Mouse (Mus musculus) midbrain, postnatal 0 days (tissue): Measurements from ENCODE around the gene Ccl8. TPM values are rescaled to one million over a fixed set of nuclear protein-coding genes. Genes with fewer than 3 reads are reported as not detected.
A peak's percentile ranks its signal among the peaks of the same experiment; 100 is the strongest.

ENCODE experiments used
- ATAC-seq: fragments of 200-750 bp; cut with Nextera tagmentation; 2 replicates; pipeline ENCODE4 v1.8.0; 2017; ENCODE audit warnings: moderate number of reproducible peaks, mild to moderate bottlenecking, moderate TSS enrichment, moderate library complexity; ENCODE audit not compliant: low FRiP score
- DNase-seq: peaks from one replicate; pipeline ENCODE4 v3.0.0-alpha.2; 2015; ENCODE audit warnings: low spot score
- H3K27ac ChIP-seq: fragments of 300-500 bp; sonication (generic); 2 replicates; pipeline ENCODE4 v1.5.1; 2014; ENCODE audit warnings: low read depth, mild to moderate bottlenecking, low read length, mixed read lengths
- H3K27me3 ChIP-seq: fragments of 300-500 bp; sonication (generic); 2 replicates; pipeline ENCODE4 v1.6.1; 2014; ENCODE audit warnings: low read length, control low read depth, mixed read lengths; ENCODE audit not compliant: insufficient read depth
- H3K36me3 ChIP-seq: fragments of 300-500 bp; sonication (generic); 2 replicates; pipeline ENCODE4 v1.6.1; 2014; ENCODE audit warnings: low read length, control low read depth, mixed read lengths; ENCODE audit not compliant: insufficient read depth
- H3K4me1 ChIP-seq: fragments of 300-500 bp; sonication (generic); 2 replicates; pipeline ENCODE4 v1.6.1; 2014; ENCODE audit warnings: mild to moderate bottlenecking, control low read depth, antibody characterized with exemption, low read length, mixed read lengths; ENCODE audit not compliant: insufficient read depth
- H3K4me2 ChIP-seq: fragments of 300-500 bp; sonication (generic); 2 replicates; pipeline ENCODE4 v1.6.1; 2014; ENCODE audit warnings: low read depth, mild to moderate bottlenecking, low read length, mixed read lengths; ENCODE audit not compliant: poor library complexity, severe bottlenecking
- H3K4me3 ChIP-seq: fragments of 300-500 bp; sonication (generic); 2 replicates; pipeline ENCODE4 v1.5.1; 2014; ENCODE audit warnings: low read depth, mild to moderate bottlenecking, low read length, moderate library complexity
- H3K9ac ChIP-seq: fragments of 300-500 bp; sonication (generic); replicated peaks from 2 replicates; pipeline ENCODE4 v1.6.1; 2014; ENCODE audit warnings: mild to moderate bottlenecking, low read length, moderate library complexity, mixed read lengths; ENCODE audit not compliant: poor library complexity, severe bottlenecking
- H3K9me3 ChIP-seq: fragments of 300-500 bp; sonication (generic); 2 replicates; pipeline ENCODE4 v1.6.1; 2016; ENCODE audit warnings: low read length, control low read depth
- CTCF ChIP-seq: IDR thresholded peaks from 2 replicates; pipeline ENCODE4 v1.5.1; 2016; ENCODE audit warnings: antibody characterized with exemption, mild to moderate bottlenecking
- WGBS: fragments of 180-500 bp; shearing (Covaris S2); extraction: QIAGEN DNeasy Blood & Tissue Kit; methylation state at CpG from one replicate; pipeline ENCODE4 v1.1.7; 2014; 5-methylcytosine and 5-hydroxymethylcytosine counted together
- polyA plus RNA-seq: library from polyadenylated mRNA; unstranded; fragments of >200 nt; fragmentation: Nextera tagmentation; extraction: Ambion mirVana; gene quantifications from 2 replicates; pipeline ENCODE4 v1.2.1, GENCODE M21; 2015
- total RNA-seq: library from RNA; depleted of rRNA; stranded (reverse); fragments of >200 nt; gene quantifications from 2 replicates; pipeline ENCODE4 v1.2.3, GENCODE M21; 2014; rRNA removed

The Ccl8 gene
- total and polyA plus RNA-seq, 2 experiments from 2014 or later, result not detected

DNA sequence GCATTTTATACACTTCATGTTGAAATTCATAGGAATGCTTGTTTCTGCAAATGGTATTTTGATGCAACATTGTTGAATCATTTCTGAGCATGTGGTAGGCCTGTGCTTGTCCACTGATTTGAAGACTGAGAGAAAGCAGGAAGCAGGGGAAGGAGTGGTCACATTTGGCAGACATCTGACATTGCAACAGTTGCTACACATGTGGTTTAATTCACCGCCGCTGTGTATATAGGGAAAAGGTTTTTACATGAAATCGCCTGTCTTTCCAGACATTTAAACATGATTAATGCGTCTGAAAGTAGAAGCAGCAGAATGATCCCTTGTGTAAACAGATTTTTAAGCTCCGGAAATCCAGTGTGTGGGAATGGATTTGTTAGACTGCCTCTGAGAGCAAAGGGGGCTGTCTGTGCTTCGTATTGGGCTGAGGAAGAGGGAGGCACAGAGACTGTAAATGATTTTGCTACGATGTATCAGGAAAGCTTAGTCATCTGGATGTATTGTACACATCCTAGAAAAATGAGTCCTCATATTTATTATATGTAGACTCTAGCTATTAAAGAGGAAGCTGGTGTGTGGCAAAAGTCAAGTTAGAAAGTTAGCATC, 24.6 kb downstream of the Ccl8 start:
- no peak overlapping the region for H3K4me2 ChIP-seq
- no peaks in the 10 kb centered on the region for H3K27me3 ChIP-seq
- H3K9me3 ChIP-seq, result no peaks in the 10 kb centered on the region
- no peak overlapping the region for H3K4me3 ChIP-seq
- H3K9ac ChIP-seq, result no peak overlapping the region
- H3K4me1 ChIP-seq, result no peaks in the 10 kb centered on the region
- 54% methylated on average over 7 of the region's 7 CpGs for WGBS
- H3K36me3 ChIP-seq, result no peaks in the 10 kb centered on the region
- ATAC-seq, result no peak
- no peak for TF ChIP-seq CTCF
- no peak overlapping the region for H3K27ac ChIP-seq
- DNase-seq, result peak; percentile 3

DNA sequence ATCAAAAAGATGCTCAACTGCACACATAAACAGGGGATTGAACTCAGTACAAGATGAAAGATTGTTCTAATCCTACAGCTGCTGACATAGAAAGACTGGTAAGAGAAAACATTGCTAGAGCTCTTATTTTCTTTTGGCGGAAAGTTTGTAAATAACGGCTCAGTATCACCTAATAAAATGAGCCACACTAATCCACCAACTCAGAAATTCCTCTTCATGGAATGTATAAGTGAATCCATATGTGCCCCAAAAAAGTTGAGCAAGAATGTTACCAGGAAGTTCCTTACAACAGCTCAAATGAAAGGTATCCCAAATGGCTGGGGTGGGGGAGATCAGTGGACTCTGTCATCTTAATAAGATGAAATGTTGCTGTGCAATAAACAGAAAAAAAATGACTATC, 44.1 kb downstream of the Ccl8 start:
- H3K9me3 ChIP-seq, result no peaks in the 10 kb centered on the region
- H3K4me2 ChIP-seq, result no peak overlapping the region
- WGBS, result 96% methylated on average over 2 of the region's 2 CpGs
- ATAC-seq, result no peak
- TF ChIP-seq CTCF, result no peak
- H3K4me3 ChIP-seq, result no peak overlapping the region
- H3K4me1 ChIP-seq, result no peaks in the 10 kb centered on the region
- no peak overlapping the region for H3K27ac ChIP-seq
- no peaks in the 10 kb centered on the region for H3K36me3 ChIP-seq
- no peak overlapping the region for H3K9ac ChIP-seq
- no peaks in the 10 kb centered on the region for H3K27me3 ChIP-seq
- DNase-seq, result no peak

DNA sequence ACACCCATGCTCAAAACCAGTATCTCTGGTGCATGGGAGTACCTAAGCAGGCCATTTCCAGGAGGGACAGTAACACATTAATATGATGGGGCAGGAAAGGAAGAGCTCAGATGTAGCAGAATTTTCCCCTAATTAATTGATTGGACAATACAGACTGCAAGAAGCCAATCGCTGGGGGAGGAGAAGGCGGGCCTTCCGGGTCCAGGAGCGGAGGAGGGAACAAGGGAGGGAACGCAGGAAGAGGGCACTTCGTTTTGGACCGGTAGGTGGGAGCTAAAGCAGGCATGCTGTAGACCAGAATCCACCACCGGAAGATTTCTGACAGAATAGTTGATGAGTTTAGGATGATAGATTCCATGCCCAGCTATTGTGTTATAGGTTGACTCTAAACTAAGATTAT, 48.3 kb downstream of the Ccl8 start:
- Histone ChIP-seq H3K27me3 (no peaks in the 10 kb centered on the region), H3K4me2 (no peak overlapping the region), H3K4me3 (no peak overlapping the region), H3K9ac (no peak overlapping the region), H3K27ac (no peak overlapping the region), H3K4me1 (no peaks in the 10 kb centered on the region), H3K36me3 (no peaks in the 10 kb centered on the region), H3K9me3 (no peaks in the 10 kb centered on the region)
- no peak for DNase-seq
- no peak for ATAC-seq
- 79% methylated on average over 8 of the region's 8 CpGs for WGBS
- no peak for TF ChIP-seq CTCF

Other genes with a start within 250 kb of the Ccl8 start
- 60.2 and 63.8 TPM in 2 replicates for gene Asic2, start 146.7 kb upstream of the Ccl8 start, total RNA-seq
- 19.8 and 20.3 TPM in 2 replicates for gene Asic2, start 146.7 kb upstream of the Ccl8 start, polyA plus RNA-seq
- gene Ccl2, start 79.6 kb upstream of the Ccl8 start, total RNA-seq, result 0.24 TPM in 1 of 2 replicates, not detected in the other
- gene Ccl2, start 79.6 kb upstream of the Ccl8 start, polyA plus RNA-seq, result 1.1 and 1.2 TPM in 2 replicates
- not detected in 2 replicates for gene Gm17268, start 76.6 kb upstream of the Ccl8 start, total RNA-seq
- not detected in 2 replicates for gene Gm17268, start 76.6 kb upstream of the Ccl8 start, polyA plus RNA-seq
- 2.0 TPM in 1 of 2 replicates, not detected in the other for gene Ccl7, start 69.5 kb upstream of the Ccl8 start, total RNA-seq
- 1.5 and 2.2 TPM in 2 replicates for gene Ccl7, start 69.5 kb upstream of the Ccl8 start, polyA plus RNA-seq
- gene Ccl11, start 57.4 kb upstream of the Ccl8 start, total RNA-seq, result 0.38 TPM in 1 of 2 replicates, not detected in the other
- 0.14 and 0.21 TPM in 2 replicates for gene Ccl11, start 57.4 kb upstream of the Ccl8 start, polyA plus RNA-seq
- gene Ccl12, start 13.3 kb upstream of the Ccl8 start, total RNA-seq, result 0.71 and 1.4 TPM in 2 replicates
- gene Ccl12, start 13.3 kb upstream of the Ccl8 start, polyA plus RNA-seq, result 7.2 and 9.4 TPM in 2 replicates
- gene Ccl1, start 190.5 kb downstream of the Ccl8 start, total RNA-seq, result not detected in 2 replicates
- 1.3 TPM in 2 replicates for gene Ccl1, start 190.5 kb downstream of the Ccl8 start, polyA plus RNA-seq